Mouse (Mus musculus): ENCODE data around the gene Sox13. TPM values are rescaled to one million over a fixed set of nuclear protein-coding genes. Genes with fewer than 3 reads are reported as not detected.

The Sox13 gene
- total and polyA plus RNA-seq, 2 experiments from 2014 or later, result 3.3 to 17.3 TPM

GRCm38 (mm10) chr1:133424547-133425140 is 467 bp upstream of the Sox13 start:
- DNase-seq (ENCODE audit: low spot score), result no peak
- no peak for ATAC-seq (ENCODE audit: low FRiP score)
- Histone ChIP-seq H3K27me3 (ENCODE audit: insufficient read depth, low read length) (no peaks in the 10 kb centered on the region), H3K4me1 (ENCODE audit: insufficient read depth, low read length) (no peaks in the 10 kb centered on the region; the same call in 1 of the 2 replicates), H3K9me3 (ENCODE audit: low read length) (no peaks in the 10 kb centered on the region), H3K36me3 (ENCODE audit: insufficient read depth, low read length) (no peaks in the 10 kb centered on the region), H3K9ac (replicated peaks; ENCODE audit: low read length, poor library complexity, severe bottlenecking) (no peak overlapping the region), H3K4me3 (ENCODE audit: low read depth, low read length) (peak overlapping the region; percentile 75; the same call in 1 of the 2 replicates), H3K4me2 (ENCODE audit: low read depth, low read length, poor library complexity, severe bottlenecking) (peak overlapping the region; percentile 100), H3K27ac (ENCODE audit: low read depth, low read length) (no peak overlapping the region)
- WGBS, result 54% methylated on average over 4 of the region's 4 CpGs
- TF ChIP-seq CTCF (IDR thresholded peaks at IDR 0.05), result no peak

DNA sequence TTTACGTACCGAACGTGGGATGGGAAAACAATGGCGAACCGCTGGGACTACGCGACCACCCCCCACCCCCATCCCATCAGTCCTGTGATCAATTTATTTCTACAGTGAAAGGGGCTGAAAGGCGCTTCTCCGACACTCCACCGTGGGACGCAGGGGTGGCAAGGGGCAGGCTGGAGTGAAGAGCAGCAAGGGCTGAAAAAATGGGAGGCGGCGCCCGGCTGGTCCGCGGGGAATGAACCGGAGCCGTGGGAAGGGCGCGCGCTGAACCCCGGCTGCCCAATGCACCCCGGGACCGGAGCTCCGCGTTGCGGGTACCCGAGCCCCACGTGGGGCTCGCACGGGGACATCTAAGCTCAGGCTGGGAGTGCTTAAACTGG is 1.0 kb downstream of the Sox13 start:
- WGBS, result under 1% methylated on average over 31 of the region's 31 CpGs
- no peaks in the 10 kb centered on the region for H3K9me3 ChIP-seq (ENCODE audit: low read length)
- no peak for DNase-seq (ENCODE audit: low spot score)
- H3K9ac ChIP-seq (replicated peaks; ENCODE audit: low read length, poor library complexity, severe bottlenecking), result peak overlapping the region; percentile 61
- H3K27ac ChIP-seq (ENCODE audit: low read depth, low read length), result peak overlapping the region; percentile 74
- H3K36me3 ChIP-seq (ENCODE audit: insufficient read depth, low read length), result no peaks in the 10 kb centered on the region
- no peak for TF ChIP-seq CTCF (IDR thresholded peaks at IDR 0.05)
- ATAC-seq (ENCODE audit: low FRiP score), result peak; percentile 19; the same call in 1 of the 2 replicates
- H3K27me3 ChIP-seq (ENCODE audit: insufficient read depth, low read length), result no peaks in the 10 kb centered on the region
- H3K4me2 ChIP-seq (ENCODE audit: low read depth, low read length, poor library complexity, severe bottlenecking), result peak overlapping the region; percentile 100
- H3K4me1 ChIP-seq (ENCODE audit: insufficient read depth, low read length), result peaks cover 5% of the 10 kb centered on the region; the same call in 1 of the 2 replicates
- peak overlapping the region; percentile 75 for H3K4me3 ChIP-seq (ENCODE audit: low read depth, low read length)

DNA sequence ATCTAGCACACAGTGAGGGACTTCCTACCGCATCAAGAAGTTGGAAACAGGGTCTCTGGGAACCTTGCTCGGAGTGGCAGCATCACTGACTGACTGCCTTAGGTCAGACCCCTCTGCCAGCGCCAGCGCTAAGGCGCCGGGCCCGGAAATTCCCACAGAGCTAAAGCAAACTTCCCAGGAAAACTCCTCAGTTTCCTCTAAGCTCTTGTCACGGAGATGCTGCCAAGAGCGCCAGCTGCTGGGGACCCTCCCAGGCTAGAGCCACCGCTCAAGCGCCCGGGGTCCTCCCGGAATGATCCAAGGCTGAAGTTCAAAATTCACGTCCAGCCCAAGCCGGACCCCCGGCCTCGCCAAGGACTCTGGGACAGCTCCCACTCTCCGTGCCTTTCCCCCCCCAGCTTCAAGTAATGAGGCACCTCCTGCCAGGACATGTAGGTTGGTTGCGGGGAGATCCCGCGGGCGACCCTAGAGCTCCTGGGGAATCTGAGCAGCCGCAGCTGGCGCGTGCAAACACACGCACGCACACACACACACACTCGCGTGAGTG is 1.5 kb downstream of the Sox13 start:
- WGBS, result under 1% methylated on average over 29 of the region's 29 CpGs
- peak overlapping the region; percentile 61 for H3K9ac ChIP-seq (replicated peaks; ENCODE audit: low read length, poor library complexity, severe bottlenecking)
- H3K27ac ChIP-seq (ENCODE audit: low read depth, low read length), result peak overlapping the region; percentile 74; the same call in 1 of the 2 replicates
- no peaks in the 10 kb centered on the region for H3K36me3 ChIP-seq (ENCODE audit: insufficient read depth, low read length)
- DNase-seq (ENCODE audit: low spot score), result peak; percentile 42
- TF ChIP-seq CTCF (IDR thresholded peaks at IDR 0.05), result no peak
- peaks cover 10% of the 10 kb centered on the region; the same call in 1 of the 2 replicates for H3K4me1 ChIP-seq (ENCODE audit: insufficient read depth, low read length)
- 0 out of 2 replicates have a peak, but pooled peaks have one; percentile 22 for ATAC-seq (ENCODE audit: low FRiP score)
- no peaks in the 10 kb centered on the region for H3K27me3 ChIP-seq (ENCODE audit: insufficient read depth, low read length)
- H3K9me3 ChIP-seq (ENCODE audit: low read length), result no peaks in the 10 kb centered on the region
- H3K4me3 ChIP-seq (ENCODE audit: low read depth, low read length), result peak overlapping the region; percentile 75
- peak overlapping the region; percentile 100 for H3K4me2 ChIP-seq (ENCODE audit: low read depth, low read length, poor library complexity, severe bottlenecking)

GRCm38 (mm10) chr1:133421975-133422570 is 2.1 kb downstream of the Sox13 start:
- no peaks in the 10 kb centered on the region for H3K27me3 ChIP-seq (ENCODE audit: insufficient read depth, low read length)
- H3K4me3 ChIP-seq (ENCODE audit: low read depth, low read length), result peak overlapping the region; percentile 75
- H3K4me1 ChIP-seq (ENCODE audit: insufficient read depth, low read length), result peaks cover 11% of the 10 kb centered on the region; the same call in 1 of the 2 replicates
- H3K4me2 ChIP-seq (ENCODE audit: low read depth, low read length, poor library complexity, severe bottlenecking), result peak overlapping the region; percentile 100
- no peaks in the 10 kb centered on the region for H3K9me3 ChIP-seq (ENCODE audit: low read length)
- 26% methylated on average over 16 of the region's 16 CpGs for WGBS
- 0 out of 2 replicates have a peak overlapping the region, but pooled peaks have one; percentile 74 for H3K27ac ChIP-seq (ENCODE audit: low read depth, low read length)
- peak; percentile 58 for TF ChIP-seq CTCF (IDR thresholded peaks at IDR 0.05)
- no peak for DNase-seq (ENCODE audit: low spot score)
- ATAC-seq (ENCODE audit: low FRiP score), result no peak
- no peaks in the 10 kb centered on the region for H3K36me3 ChIP-seq (ENCODE audit: insufficient read depth, low read length)
- peak overlapping the region; percentile 61; the same call in 1 of the 2 replicates for H3K9ac ChIP-seq (replicated peaks; ENCODE audit: low read length, poor library complexity, severe bottlenecking)

- Histone ChIP-seq H3K4me2 (ENCODE audit: low read depth, low read length, poor library complexity, severe bottlenecking) (no peak overlapping the region), H3K4me3 (ENCODE audit: low read depth, low read length) (no peak overlapping the region), H3K27ac (ENCODE audit: low read depth, low read length) (no peak overlapping the region), H3K9ac (replicated peaks; ENCODE audit: low read length, poor library complexity, severe bottlenecking) (no peak overlapping the region), H3K9me3 (ENCODE audit: low read length) (no peaks in the 10 kb centered on the region), H3K36me3 (ENCODE audit: insufficient read depth, low read length) (no peaks in the 10 kb centered on the region), H3K4me1 (ENCODE audit: insufficient read depth, low read length) (peaks cover 11% of the 10 kb centered on the region; the same call in 1 of the 2 replicates), H3K27me3 (ENCODE audit: insufficient read depth, low read length) (no peaks in the 10 kb centered on the region)
- ATAC-seq (ENCODE audit: low FRiP score) (no peak), DNase-seq (ENCODE audit: low spot score) (no peak)
- no peak for TF ChIP-seq CTCF (IDR thresholded peaks at IDR 0.05)
- WGBS, result 45% methylated on average over 2 of the region's 2 CpGs
These were observed 3.1 kb downstream of the Sox13 start for GRCm38 (mm10) chr1:133421061-133421460.

DNA sequence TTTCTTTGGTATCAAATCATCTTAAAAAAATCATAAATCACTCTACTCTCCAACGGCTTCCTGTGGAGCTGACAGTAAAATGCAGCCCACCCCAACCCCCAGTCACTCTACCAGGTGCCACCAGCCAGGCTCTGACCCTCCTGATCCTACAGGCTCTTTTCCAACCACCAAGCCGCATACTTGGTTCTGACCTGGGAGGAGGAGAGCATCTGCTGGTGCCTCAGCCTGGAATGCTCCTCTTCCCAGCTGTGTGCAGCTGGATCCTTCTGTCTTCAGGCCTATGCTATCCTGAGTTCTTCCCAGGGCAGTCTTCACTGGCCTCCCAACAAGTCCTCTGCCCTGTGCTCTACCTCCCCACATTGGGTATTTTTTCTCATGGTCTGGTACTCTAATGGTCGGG is 3.7 kb downstream of the Sox13 start:
- peaks cover 11% of the 10 kb centered on the region; the same call in 1 of the 2 replicates for H3K4me1 ChIP-seq (ENCODE audit: insufficient read depth, low read length)

More for the DNA sequence above, 3.7 kb downstream of the Sox13 start:
- no peak overlapping the region for H3K27ac ChIP-seq (ENCODE audit: low read depth, low read length)
- 61% methylated on average over 3 of the region's 3 CpGs for WGBS
- DNase-seq (ENCODE audit: low spot score) (no peak), ATAC-seq (ENCODE audit: low FRiP score) (no peak)
- no peaks in the 10 kb centered on the region for H3K27me3 ChIP-seq (ENCODE audit: insufficient read depth, low read length)
- no peaks in the 10 kb centered on the region for H3K9me3 ChIP-seq (ENCODE audit: low read length)
- H3K36me3 ChIP-seq (ENCODE audit: insufficient read depth, low read length), result no peaks in the 10 kb centered on the region
- H3K4me3 ChIP-seq (ENCODE audit: low read depth, low read length), result no peak overlapping the region
- no peak overlapping the region for H3K4me2 ChIP-seq (ENCODE audit: low read depth, low read length, poor library complexity, severe bottlenecking)
- no peak for TF ChIP-seq CTCF (IDR thresholded peaks at IDR 0.05)
- H3K9ac ChIP-seq (replicated peaks; ENCODE audit: low read length, poor library complexity, severe bottlenecking), result no peak overlapping the region

Measured in midbrain, postnatal 0 days (tissue).